Mouse (Mus musculus): ENCODE measurements around the gene Traf2.

Gene Traf2

GRCm38 (mm10) chr2:25493476-25493961, 53.2 kb downstream of the Traf2 start, which contains the start of gene Lcn12:
Lcn12 (minus strand) TSS chr2:25493911.
- DNase-seq (ENCODE audit: low read depth), result no peak

DNA sequence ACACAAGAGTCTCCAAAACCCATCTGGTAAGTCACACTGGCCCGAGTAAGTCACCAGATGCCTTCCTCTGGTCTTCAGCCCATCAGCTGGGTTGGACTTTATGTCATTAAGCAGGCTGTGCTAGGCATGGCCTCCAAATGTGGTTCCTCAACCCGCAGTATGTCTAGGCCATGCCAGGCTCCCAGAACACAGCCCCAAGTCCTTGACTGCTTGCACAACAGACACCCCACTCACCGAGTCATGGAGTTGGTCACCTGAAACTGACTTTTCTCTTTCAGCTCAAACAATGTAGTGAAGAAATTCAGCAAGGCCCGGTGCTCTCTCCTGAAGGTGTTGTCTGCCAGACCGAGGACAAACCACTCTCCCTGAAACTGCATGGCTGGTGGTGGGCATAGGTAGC, 53.8 kb downstream of the Traf2 start:
- DNase-seq (ENCODE audit: low read depth), result no peak

DNA sequence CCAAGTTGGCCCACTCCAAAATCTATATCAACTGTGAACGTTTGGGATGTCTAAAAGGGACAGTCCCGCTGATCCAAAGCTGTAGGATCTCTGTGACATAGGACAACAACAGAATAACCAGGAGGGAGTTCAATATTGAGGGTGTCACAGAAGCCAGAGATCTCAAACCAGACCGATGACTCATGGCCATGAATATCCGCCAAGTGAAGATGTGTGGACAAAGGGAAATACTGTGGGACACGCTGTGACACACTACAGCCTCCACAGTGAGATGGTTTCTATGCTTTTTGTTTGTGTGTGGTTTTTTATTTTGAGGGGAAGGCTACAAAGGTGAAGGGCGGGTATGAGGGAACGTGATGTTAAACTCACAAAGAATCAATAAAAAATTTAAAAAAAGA, 58.1 kb downstream of the Traf2 start:
- DNase-seq (ENCODE audit: low read depth), result no peak

- no peak for DNase-seq (ENCODE audit: low read depth)
Measured at GRCm38 (mm10) chr2:25487965-25488670, 58.6 kb downstream of the Traf2 start.

DNA sequence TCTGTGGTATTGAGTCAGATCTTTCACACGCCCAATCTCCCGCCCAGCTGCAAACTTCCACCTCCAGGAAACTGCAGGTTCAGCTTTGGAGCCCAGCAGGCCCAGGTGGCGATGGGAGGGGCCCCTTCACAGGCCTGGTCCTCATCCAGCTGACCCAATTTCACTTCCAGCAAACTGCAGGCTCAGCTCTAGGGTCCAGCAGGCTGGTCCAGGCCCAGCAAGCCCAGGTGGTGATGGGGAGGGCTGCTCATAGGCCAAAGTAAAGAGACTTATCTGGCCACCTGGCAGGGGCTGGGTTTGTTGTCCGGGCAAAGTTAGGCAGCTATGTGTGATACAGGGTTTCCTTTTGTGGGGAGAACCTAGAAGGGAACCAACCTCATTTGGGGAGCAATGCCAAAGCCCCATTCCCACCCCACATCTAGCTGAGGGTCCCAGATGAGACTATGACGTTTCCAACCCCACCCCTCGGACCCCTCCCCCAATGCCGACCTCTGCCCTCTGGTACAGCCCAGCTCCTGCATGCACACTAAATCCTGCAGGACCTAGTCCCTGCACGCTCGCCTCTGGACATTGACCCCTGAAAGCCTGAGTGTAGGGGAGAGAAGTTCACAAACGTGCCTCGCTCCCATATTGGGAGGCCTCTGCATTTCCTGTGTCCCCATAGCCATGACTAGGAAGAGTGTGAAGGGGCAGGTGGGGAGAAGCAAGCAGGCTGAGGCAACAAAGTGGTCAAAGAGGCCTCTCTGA, 61.7 kb downstream of the Traf2 start:
- DNase-seq (ENCODE audit: low read depth), result no peak

- DNase-seq (ENCODE audit: low read depth), result peak; percentile 89
Measured at GRCm38 (mm10) chr2:25482969-25483368, 63.8 kb downstream of the Traf2 start.

GRCm38 (mm10) chr2:25480541-25480940, 66.2 kb downstream of the Traf2 start:
- no peak for DNase-seq (ENCODE audit: low read depth)

DNA sequence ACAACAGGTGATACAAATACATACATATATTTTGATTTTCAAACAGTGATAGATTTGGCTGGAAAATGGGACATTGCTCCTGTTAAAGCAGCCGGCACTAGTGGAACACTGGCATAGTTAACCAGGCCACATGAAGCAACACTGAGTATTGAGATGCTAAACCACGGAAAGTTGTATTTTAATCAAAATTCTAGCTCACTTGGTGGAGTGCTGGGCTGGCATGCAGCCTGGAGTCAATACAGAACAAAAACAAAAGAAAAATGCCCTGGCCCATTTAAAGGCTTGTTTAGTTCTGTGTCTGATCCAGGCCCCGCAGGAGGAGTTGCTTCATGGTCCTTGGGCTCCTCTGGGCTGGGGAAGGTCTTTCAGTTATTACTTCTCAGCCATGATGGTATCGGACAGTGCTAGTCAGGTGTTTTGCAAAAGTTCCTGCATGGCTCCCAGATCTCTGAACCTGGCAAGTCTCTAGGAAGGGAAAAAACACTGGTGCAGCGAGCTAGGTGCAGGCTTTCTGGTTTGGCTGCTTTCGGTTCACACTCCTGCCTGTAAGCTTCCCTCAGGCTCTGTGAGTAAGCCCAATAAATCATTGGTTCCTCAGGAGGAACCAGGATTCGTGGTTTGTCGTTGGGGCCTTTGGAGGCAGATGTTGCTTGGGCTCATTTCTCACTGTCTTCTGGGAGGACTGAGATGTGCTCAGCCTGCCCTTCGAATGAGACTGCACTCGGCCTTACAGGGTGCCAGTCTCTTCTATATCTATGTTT, 67.0 kb downstream of the Traf2 start:
- no peak for DNase-seq (ENCODE audit: low read depth)

GRCm38 (mm10) chr2:25477967-25478675, 68.6 kb downstream of the Traf2 start:
- no peak for DNase-seq (ENCODE audit: low read depth)

- DNase-seq (ENCODE audit: low read depth), result no peak
Measured at GRCm38 (mm10) chr2:25477541-25477940, 69.2 kb downstream of the Traf2 start.

- DNase-seq (ENCODE audit: low read depth), result no peak
Measured at GRCm38 (mm10) chr2:25472550-25472949, 74.2 kb downstream of the Traf2 start.

DNA sequence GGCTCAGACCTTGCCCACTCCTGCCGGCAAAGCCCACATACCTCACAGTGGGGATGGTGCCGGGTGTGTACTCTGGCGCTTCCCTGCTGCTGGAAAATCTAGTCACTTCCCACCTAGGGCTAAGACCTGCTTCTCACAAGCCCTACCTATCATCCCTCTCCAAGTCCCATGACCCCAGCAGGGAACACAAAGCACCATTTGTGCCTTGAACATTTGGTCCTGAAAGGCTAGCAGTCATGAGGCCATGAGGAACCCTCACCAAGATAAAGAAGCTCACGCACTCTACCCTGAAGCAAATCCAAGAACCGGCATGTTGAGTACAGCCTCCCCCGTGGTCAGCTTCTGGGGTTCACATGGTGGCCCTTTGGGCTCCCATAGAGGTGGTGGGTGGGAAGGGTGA, 76.8 kb downstream of the Traf2 start, which contains the start of gene Ptgds:
Ptgds (minus strand) TSS at position 78 of the 400 bp plus-strand sequence.
- no peak for DNase-seq (ENCODE audit: low read depth)

DNA sequence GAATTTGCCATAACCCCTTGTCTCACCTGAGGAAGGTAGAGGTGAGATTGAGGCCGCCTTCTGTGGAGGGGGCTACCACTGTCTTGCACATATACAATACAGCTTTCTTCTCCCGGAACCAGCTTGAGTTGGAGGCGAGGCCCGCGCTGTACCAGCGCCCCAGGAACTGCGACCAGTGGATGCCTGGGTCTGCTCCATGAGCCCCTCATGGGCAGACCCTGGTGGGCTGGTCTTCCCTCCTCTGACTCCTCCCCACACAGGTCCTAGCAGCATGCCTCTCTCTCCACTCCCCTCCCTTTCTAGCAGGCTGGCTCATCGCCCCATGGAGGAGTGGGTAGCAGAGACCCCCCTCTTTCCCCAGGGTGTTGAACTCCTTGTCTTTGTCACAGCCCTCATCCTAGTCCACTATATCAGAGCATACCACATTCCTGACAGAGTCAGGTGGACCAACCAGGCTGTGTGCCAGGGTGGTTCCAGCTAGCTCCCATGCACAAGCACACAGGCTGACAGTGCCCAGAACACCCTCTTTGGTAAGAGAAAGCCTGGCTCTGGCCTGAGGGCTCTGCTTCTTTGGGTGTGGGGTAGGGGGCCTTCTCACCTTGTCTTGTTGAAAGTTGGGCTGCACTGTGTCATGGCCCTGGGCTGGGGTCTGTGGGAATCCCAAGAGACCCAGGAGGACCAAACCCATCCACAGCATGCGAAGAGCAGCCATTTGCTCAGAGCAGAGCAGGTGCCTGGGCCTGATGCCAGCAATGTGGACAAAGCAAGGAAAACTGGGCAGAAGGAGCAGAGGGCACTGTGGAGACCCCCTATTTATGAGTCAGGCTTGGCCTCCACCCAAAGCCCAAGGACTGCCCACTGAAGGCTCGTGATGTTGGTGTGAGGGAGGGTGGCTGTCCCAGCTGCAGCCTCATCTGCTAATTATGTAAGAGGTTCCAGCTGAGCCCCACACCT, 77.5 kb downstream of the Traf2 start:
- no peak for DNase-seq (ENCODE audit: low read depth)
